Mouse (Mus musculus) left cerebral cortex, adult 9 months (tissue): ENCODE data around the gene Rpl39.
A peak's percentile ranks its signal among the peaks of the same experiment; 100 is the strongest.
"Not testable (repeated sequence)": the region's sequence is repeated elsewhere in the genome, so short reads cannot be mapped to it uniquely, and the experiment has no call there.

Source experiments
- DNase-seq, 2 experiments: peaks; one replicate each; pipeline ENCODE4 v3.0.0; 2022; ENCODE audit warnings: low spot score in 2 of 2

The Rpl39 gene

GRCm38 (mm10) chrX:37084927-37085660 lies at the start of gene Rpl39:
Gene Rpl39 (minus strand): TSS chrX:37085402.
- DNase-seq: peak; percentile 71 to 84

GRCm38 (mm10) chrX:37126671-37127358 lies 41.6 kb upstream of the Rpl39 start, which contains the start of gene Nkap:
Gene Nkap (plus strand): TSS chrX:37126795.
- DNase-seq: peak; percentile 25 to 75

- DNase-seq: no peak
These were observed 40.3 kb upstream of the Rpl39 start for GRCm38 (mm10) chrX:37125511-37125910.

GRCm38 (mm10) chrX:37120212-37120611 lies 35.0 kb upstream of the Rpl39 start:
- DNase-seq: no peak

- DNase-seq: no peak
These were observed 34.4 kb upstream of the Rpl39 start for GRCm38 (mm10) chrX:37119585-37119984.

- DNase-seq: no peak
These were observed 31.9 kb upstream of the Rpl39 start for GRCm38 (mm10) chrX:37117085-37117484.

- no peak for DNase-seq
These were observed 25.6 kb upstream of the Rpl39 start for GRCm38 (mm10) chrX:37110881-37111193.

- DNase-seq: peak; percentile 92 to 94
These were observed 25.1 kb upstream of the Rpl39 start, which contains the start of gene Upf3b for GRCm38 (mm10) chrX:37110193-37110880. Gene Upf3b (minus strand): TSS chrX:37110322.

- no peak for DNase-seq
These were observed 24.5 kb upstream of the Rpl39 start for GRCm38 (mm10) chrX:37109526-37110192.

- no peak for DNase-seq
These were observed 18.6 kb upstream of the Rpl39 start for GRCm38 (mm10) chrX:37103826-37104225.

GRCm38 (mm10) chrX:37098681-37099080 lies 13.5 kb upstream of the Rpl39 start:
- no peak for DNase-seq

GRCm38 (mm10) chrX:37095106-37095768 lies 10.0 kb upstream of the Rpl39 start:
- no peak for DNase-seq

GRCm38 (mm10) chrX:37091457-37091856 lies 6.3 kb upstream of the Rpl39 start:
- DNase-seq: no peak

- no peak for DNase-seq
These were observed 3.6 kb upstream of the Rpl39 start for GRCm38 (mm10) chrX:37088778-37089177.

GRCm38 (mm10) chrX:37085665-37086064 lies 463 bp upstream of the Rpl39 start:
- DNase-seq: no peak

- DNase-seq: peak in 1 of 2 experiments; percentile 28
These were observed 780 bp downstream of the Rpl39 start for GRCm38 (mm10) chrX:37084318-37084926.

GRCm38 (mm10) chrX:37081194-37081593 lies 4.0 kb downstream of the Rpl39 start:
- DNase-seq: no peak

- DNase-seq: not testable (repeated sequence)
These were observed 4.9 kb downstream of the Rpl39 start for GRCm38 (mm10) chrX:37080345-37080744.

GRCm38 (mm10) chrX:37076651-37077050 lies 8.6 kb downstream of the Rpl39 start:
- DNase-seq: no peak

- peak in 1 of 2 experiments; percentile 69 for DNase-seq
These were observed 10.8 kb downstream of the Rpl39 start for GRCm38 (mm10) chrX:37074262-37074892.

GRCm38 (mm10) chrX:37068766-37069165 lies 16.4 kb downstream of the Rpl39 start:
- no peak for DNase-seq
